Mouse (Mus musculus) stomach, embryonic 16.5 days (tissue): ENCODE results near the gene Gas7. TPM values are rescaled to one million over a fixed set of nuclear protein-coding genes. Genes with fewer than 3 reads are reported as not detected.
A peak's percentile ranks its signal among the peaks of the same experiment; 100 is the strongest.

Experiments
- ATAC-seq: fragments of 200-750 bp; cut with Nextera tagmentation; 2 replicates; pipeline ENCODE4 v1.8.0; 2017; ENCODE audit warnings: moderate number of reproducible peaks, moderate TSS enrichment; ENCODE audit not compliant: insufficient read depth, low FRiP score
- H3K27ac ChIP-seq: fragments of 300-500 bp; sonication (generic); 2 replicates; pipeline ENCODE4 v1.5.1; 2014; ENCODE audit warnings: low read length
- H3K27me3 ChIP-seq: fragments of 300-500 bp; sonication (generic); 2 replicates; pipeline ENCODE4 v1.6.1; 2014; ENCODE audit warnings: low read length, control low read depth, mixed read lengths; ENCODE audit not compliant: control insufficient read depth, insufficient read depth
- H3K36me3 ChIP-seq: fragments of 300-500 bp; sonication (generic); 2 replicates; pipeline ENCODE4 v1.6.1; 2014; ENCODE audit warnings: low read length; ENCODE audit not compliant: control insufficient read depth, insufficient read depth
- H3K4me1 ChIP-seq: fragments of 300-500 bp; sonication (generic); 2 replicates; pipeline ENCODE4 v1.6.1; 2014; ENCODE audit warnings: low read length, control low read depth, mixed read lengths; ENCODE audit not compliant: control insufficient read depth, insufficient read depth
- H3K4me2 ChIP-seq: fragments of 300-500 bp; sonication (generic); 2 replicates; pipeline ENCODE4 v1.6.1; 2014; ENCODE audit warnings: low read depth, low read length, mixed read lengths
- H3K4me3 ChIP-seq: fragments of 300-500 bp; sonication (generic); replicated peaks from 2 replicates; pipeline ENCODE4 v1.5.1; 2014; ENCODE audit warnings: mild to moderate bottlenecking, low read length
- H3K9ac ChIP-seq: fragments of 300-500 bp; sonication (generic); 2 replicates; pipeline ENCODE4 v1.6.1; 2014; ENCODE audit warnings: low read length
- H3K9me3 ChIP-seq: fragments of 300-500 bp; sonication (generic); replicated peaks from 2 replicates; pipeline ENCODE4 v1.6.1; 2016; ENCODE audit warnings: low read length, control low read depth; ENCODE audit not compliant: control insufficient read depth
- WGBS: fragments of 180-500 bp; shearing (Covaris S2); extraction: QIAGEN DNeasy Blood & Tissue Kit; methylation state at CpG from one replicate; pipeline ENCODE4 v1.1.7; 2014; 5-methylcytosine and 5-hydroxymethylcytosine counted together
- polyA plus RNA-seq: library from polyadenylated mRNA; unstranded; fragments of >200 nt; fragmentation: Nextera tagmentation; extraction: Ambion mirVana; gene quantifications from 2 replicates; pipeline ENCODE4 v1.2.1, GENCODE M21; 2015

Gene Gas7
- polyA plus RNA-seq, 1 experiment from 2014 or later, result 15.5 TPM

GRCm38 (mm10) chr11:67653521-67654090 is 198.4 kb downstream of the Gas7 start:
- Histone ChIP-seq H3K27me3 (no peaks in the 10 kb centered on the region), H3K27ac (no peak overlapping the region), H3K36me3 (no peaks in the 10 kb centered on the region), H3K9me3 (no peaks in the 10 kb centered on the region), H3K4me3 (no peak overlapping the region), H3K4me2 (no peak overlapping the region), H3K9ac (no peak overlapping the region), H3K4me1 (peaks cover 7% of the 10 kb centered on the region; the same call in 1 of the 2 replicates)
- WGBS, result 79% methylated on average over 9 of the region's 9 CpGs
- ATAC-seq, result no peak

GRCm38 (mm10) chr11:67654514-67654913 is 199.3 kb downstream of the Gas7 start:
- Histone ChIP-seq H3K4me3 (no peak overlapping the region), H3K9ac (no peak overlapping the region)
- ATAC-seq, result no peak

GRCm38 (mm10) chr11:67655236-67655959 is 200.2 kb downstream of the Gas7 start:
- WGBS, result 70% methylated on average over 17 of the region's 17 CpGs
- no peaks in the 10 kb centered on the region for H3K27me3 ChIP-seq
- no peak overlapping the region for H3K9ac ChIP-seq
- peaks cover 7% of the 10 kb centered on the region; the same call in 1 of the 2 replicates for H3K4me1 ChIP-seq
- no peaks in the 10 kb centered on the region for H3K36me3 ChIP-seq
- ATAC-seq, result no peak
- no peak overlapping the region for H3K27ac ChIP-seq
- no peak overlapping the region for H3K4me2 ChIP-seq
- H3K9me3 ChIP-seq, result no peaks in the 10 kb centered on the region
- no peak overlapping the region for H3K4me3 ChIP-seq

More at GRCm38 (mm10) chr11:67654514-67654913, 199.3 kb downstream of the Gas7 start:
- Histone ChIP-seq H3K36me3 (no peaks in the 10 kb centered on the region), H3K4me1 (peaks cover 7% of the 10 kb centered on the region; the same call in 1 of the 2 replicates), H3K9me3 (no peaks in the 10 kb centered on the region), H3K27me3 (no peaks in the 10 kb centered on the region), H3K27ac (no peak overlapping the region), H3K4me2 (no peak overlapping the region)
- 88% methylated on average over 4 of the region's 4 CpGs for whole genome bisulfite sequencing

DNA sequence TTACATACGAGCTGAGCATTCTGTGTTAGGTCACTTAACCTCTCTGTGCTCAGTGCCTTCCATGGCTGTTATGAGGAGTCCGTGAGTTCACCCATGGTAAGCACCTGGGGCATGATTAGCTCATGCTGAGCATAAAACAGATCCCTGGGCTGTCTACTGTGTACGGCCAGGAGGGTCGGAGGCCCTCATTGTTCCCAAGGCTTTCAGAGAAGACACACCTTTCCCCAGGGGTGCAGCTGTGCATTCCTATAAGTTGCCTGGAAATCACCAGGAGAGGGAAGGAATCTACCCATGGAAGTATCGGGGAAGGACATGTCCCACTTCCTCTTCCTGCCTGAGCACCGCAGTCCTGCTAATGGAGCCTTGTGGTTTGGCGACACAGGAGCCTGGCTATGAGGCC is 201.1 kb downstream of the Gas7 start:
- peaks cover 7% of the 10 kb centered on the region; the same call in 1 of the 2 replicates for H3K4me1 ChIP-seq
- H3K9ac ChIP-seq, result no peak overlapping the region
- ATAC-seq, result no peak
- no peaks in the 10 kb centered on the region for H3K36me3 ChIP-seq
- no peak overlapping the region for H3K27ac ChIP-seq
- no peaks in the 10 kb centered on the region for H3K9me3 ChIP-seq
- H3K4me3 ChIP-seq, result no peak overlapping the region
- 76% methylated on average over 7 of the region's 7 CpGs for WGBS
- no peak overlapping the region for H3K4me2 ChIP-seq
- no peaks in the 10 kb centered on the region for H3K27me3 ChIP-seq

DNA sequence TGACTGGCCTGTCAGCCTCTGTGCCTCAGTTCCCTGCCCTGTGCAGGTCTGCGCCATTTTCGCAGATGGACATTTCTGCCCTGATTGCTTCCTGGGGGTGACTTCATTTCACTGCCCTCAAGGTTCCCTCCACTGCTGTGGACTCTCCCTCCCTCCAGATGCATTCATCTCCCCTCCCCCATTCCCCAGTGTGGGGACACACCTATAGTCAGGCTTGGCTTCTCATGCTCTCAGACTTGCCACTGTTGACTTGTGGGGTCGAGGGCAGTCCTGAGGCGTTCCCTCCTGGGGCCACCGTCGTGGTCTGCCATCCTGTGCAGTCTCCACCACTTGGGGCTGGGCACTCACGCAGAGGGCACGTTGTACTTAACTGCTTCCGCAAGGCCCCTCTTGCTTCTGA is 201.6 kb downstream of the Gas7 start:
- Histone ChIP-seq H3K9ac (no peak overlapping the region), H3K4me2 (no peak overlapping the region), H3K27ac (no peak overlapping the region), H3K9me3 (no peaks in the 10 kb centered on the region), H3K4me3 (no peak overlapping the region), H3K36me3 (no peaks in the 10 kb centered on the region), H3K27me3 (no peaks in the 10 kb centered on the region), H3K4me1 (peaks cover 7% of the 10 kb centered on the region; the same call in 1 of the 2 replicates)
- ATAC-seq, result no peak
- 76% methylated on average over 9 of the region's 9 CpGs for WGBS

DNA sequence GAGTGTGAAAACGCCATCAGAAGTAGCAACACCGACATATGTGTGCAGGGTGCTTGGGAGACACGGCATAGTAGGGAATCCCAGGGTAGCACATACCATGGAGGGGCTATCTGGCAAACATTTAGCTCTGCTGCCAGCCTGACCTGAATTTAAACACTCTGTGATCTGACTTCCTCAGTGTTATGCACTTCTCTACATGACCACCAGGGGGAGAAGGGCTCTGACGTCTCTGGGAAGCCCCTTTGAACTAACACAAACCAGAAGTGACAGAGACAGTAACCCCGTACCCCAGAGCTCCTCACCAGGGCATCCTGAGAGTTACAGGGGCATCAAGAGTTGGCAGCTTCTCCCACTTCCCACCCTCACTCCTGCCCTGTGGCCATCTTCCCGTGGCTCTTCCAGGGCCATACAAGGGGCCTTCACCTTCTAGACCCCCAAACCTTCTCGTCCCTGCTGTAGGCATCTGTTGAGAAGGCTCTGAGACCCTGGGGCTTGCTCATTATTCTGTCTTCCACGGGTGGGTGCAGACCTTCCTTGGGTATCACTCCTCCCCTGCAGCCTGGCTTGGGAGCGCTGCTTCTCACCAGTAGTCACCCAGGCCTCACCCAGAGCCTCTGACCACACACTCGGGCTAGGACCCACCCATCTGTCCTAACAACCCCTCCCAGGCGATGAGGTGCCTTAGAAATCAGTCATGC is 202.6 kb downstream of the Gas7 start:
- Histone ChIP-seq H3K36me3 (no peaks in the 10 kb centered on the region), H3K4me3 (no peak overlapping the region), H3K4me1 (no peaks in the 10 kb centered on the region), H3K9ac (no peak overlapping the region), H3K4me2 (no peak overlapping the region), H3K9me3 (no peaks in the 10 kb centered on the region), H3K27ac (no peak overlapping the region), H3K27me3 (no peaks in the 10 kb centered on the region)
- 41% methylated on average over 11 of the region's 11 CpGs for WGBS
- 0 out of 2 replicates have a peak, but pooled peaks have one; percentile 19 for ATAC-seq

DNA sequence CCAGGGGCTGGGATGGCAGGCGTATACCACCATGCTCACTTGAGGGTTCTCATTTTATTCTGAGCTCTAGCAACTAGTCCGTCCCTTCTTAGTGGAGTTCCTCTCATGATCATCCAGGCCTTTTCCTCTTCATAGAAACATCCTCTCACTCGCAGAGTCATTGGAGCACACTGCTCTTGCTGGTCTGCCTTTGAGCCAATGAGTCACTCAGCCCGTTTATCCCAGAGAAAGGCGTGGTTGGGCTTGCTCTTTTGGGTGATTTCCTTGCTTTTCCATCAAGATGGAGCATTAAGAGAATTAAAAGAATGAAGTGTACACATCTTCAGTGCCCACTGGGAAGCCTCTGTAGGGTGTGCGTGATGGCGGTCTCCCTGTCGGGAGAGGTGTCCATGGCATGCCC is 206.2 kb downstream of the Gas7 start:
- Histone ChIP-seq H3K36me3 (no peaks in the 10 kb centered on the region), H3K27ac (no peak overlapping the region), H3K9ac (no peak overlapping the region), H3K4me1 (no peaks in the 10 kb centered on the region), H3K4me3 (no peak overlapping the region), H3K27me3 (no peaks in the 10 kb centered on the region), H3K4me2 (no peak overlapping the region), H3K9me3 (no peaks in the 10 kb centered on the region)
- ATAC-seq, result no peak
- WGBS, result 86% methylated on average over 8 of the region's 8 CpGs

DNA sequence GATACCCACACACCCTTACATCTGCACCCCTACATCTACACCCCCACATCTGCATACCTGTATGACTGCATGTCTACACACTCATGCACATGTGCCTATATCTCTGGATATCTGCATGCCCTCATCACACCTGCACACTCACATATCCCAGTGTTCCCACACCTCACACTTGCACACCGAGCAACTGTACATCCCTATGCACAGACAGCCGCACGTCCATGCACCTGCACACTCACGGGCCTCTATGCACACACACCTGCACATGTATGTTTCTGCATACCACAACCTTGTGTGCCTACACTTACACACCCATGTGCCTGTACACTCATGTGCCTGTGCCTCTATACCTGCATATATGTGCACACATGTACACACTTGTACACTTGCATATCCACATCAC is 208.2 kb downstream of the Gas7 start:
- H3K4me2 ChIP-seq, result no peak overlapping the region
- no peaks in the 10 kb centered on the region for H3K9me3 ChIP-seq
- H3K4me1 ChIP-seq, result no peaks in the 10 kb centered on the region
- no peaks in the 10 kb centered on the region for H3K36me3 ChIP-seq
- no peak overlapping the region for H3K4me3 ChIP-seq
- ATAC-seq, result no peak
- H3K9ac ChIP-seq, result no peak overlapping the region
- WGBS, result 95% methylated on average over 4 of the region's 4 CpGs
- H3K27me3 ChIP-seq, result no peaks in the 10 kb centered on the region
- H3K27ac ChIP-seq, result no peak overlapping the region

- Histone ChIP-seq H3K27ac (no peak overlapping the region), H3K9ac (no peak overlapping the region), H3K4me2 (no peak overlapping the region), H3K36me3 (no peaks in the 10 kb centered on the region), H3K4me1 (no peaks in the 10 kb centered on the region), H3K27me3 (no peaks in the 10 kb centered on the region), H3K4me3 (no peak overlapping the region), H3K9me3 (no peaks in the 10 kb centered on the region)
- no peak for ATAC-seq
- WGBS, result 92% methylated on average over 3 of the region's 3 CpGs
Observed at GRCm38 (mm10) chr11:67664261-67664660, 209.0 kb downstream of the Gas7 start.
